Mouse (Mus musculus) telencephalon, adult 2 months (tissue): ENCODE measurements at regions not wholly inside any gene's neighbourhood (a gene's known extent, or its start where the extent isn't known, plus 50 kb on each side); places are given as distances from the start of the nearest gene placed in this dataset.

Experiments
- DNase-seq: peaks from one replicate; pipeline ENCODE4 v3.0.0-alpha.2; 2011; ENCODE audit warnings: low read depth, low spot score

GRCm38 (mm10) chr1:90502771-90503540 is 99.8 kb upstream of the Cops8 start:
- DNase-seq, result no peak

- DNase-seq, result no peak
Measured at GRCm38 (mm10) chr1:90504583-90505080, 98.1 kb upstream of the Cops8 start.

GRCm38 (mm10) chr1:90505599-90505998 is 97.2 kb upstream of the Cops8 start:
- DNase-seq, result no peak

GRCm38 (mm10) chr1:90506582-90506981 is 96.2 kb upstream of the Cops8 start:
- no peak for DNase-seq

- DNase-seq, result no peak
Measured at GRCm38 (mm10) chr1:90509371-90509770, 93.4 kb upstream of the Cops8 start.

GRCm38 (mm10) chr1:90513442-90514070 is 89.2 kb upstream of the Cops8 start:
- no peak for DNase-seq

- no peak for DNase-seq
Measured at GRCm38 (mm10) chr1:90514176-90514575, 88.6 kb upstream of the Cops8 start.

- no peak for DNase-seq
Measured at GRCm38 (mm10) chr1:90518584-90519265, 84.1 kb upstream of the Cops8 start.

GRCm38 (mm10) chr1:90519284-90520275 is 83.2 kb upstream of the Cops8 start:
- no peak for DNase-seq

- no peak for DNase-seq
Measured at GRCm38 (mm10) chr1:90522294-90522693, 80.5 kb upstream of the Cops8 start.

GRCm38 (mm10) chr1:90524641-90525220 is 78.0 kb upstream of the Cops8 start:
- no peak for DNase-seq

GRCm38 (mm10) chr1:90526311-90526710 is 76.5 kb upstream of the Cops8 start:
- DNase-seq, result no peak

GRCm38 (mm10) chr1:90527947-90528717 is 74.6 kb upstream of the Cops8 start:
- no peak for DNase-seq

GRCm38 (mm10) chr1:90533481-90533880 is 69.3 kb upstream of the Cops8 start:
- DNase-seq, result no peak

GRCm38 (mm10) chr1:90536105-90536504 is 66.7 kb upstream of the Cops8 start:
- no peak for DNase-seq

- DNase-seq, result no peak
Measured at GRCm38 (mm10) chr1:90543801-90544795, 58.7 kb upstream of the Cops8 start.

- DNase-seq, result no peak
Measured at GRCm38 (mm10) chr1:90544821-90545536, 57.8 kb upstream of the Cops8 start.

GRCm38 (mm10) chr1:90552644-90553043 is 50.1 kb upstream of the Cops8 start:
- DNase-seq, result no peak
